Mouse (Mus musculus) embryonic fibroblast, embryonic 13.5 days (primary cell): Measurements from ENCODE around the gene Slc3a2.

Source experiments
- CTCF ChIP-seq: IDR thresholded peaks from 2 replicates; pipeline ENCODE4 v1.5.1; 2011; ENCODE audit warnings: mild to moderate bottlenecking, control low read depth, low read length, moderate library complexity, borderline replicate concordance; ENCODE audit not compliant: insufficient read depth
- POLR2A ChIP-seq: IDR thresholded peaks from 2 replicates; pipeline ENCODE4 v1.6.1; 2011; ENCODE audit warnings: low read depth, mild to moderate bottlenecking, control low read depth, low read length, moderate library complexity

GRCm38 (mm10) chr19:8672859-8673258 is 50.3 kb downstream of the Slc3a2 start:
- TF ChIP-seq CTCF (no peak), POLR2A (no peak)
